Mouse (Mus musculus) ES-E14 (cell line): ENCODE measurements around the gene Gm10134. TPM values are rescaled to one million over a fixed set of nuclear protein-coding genes. Genes with fewer than 3 reads are reported as not detected.
"Not testable (repeated sequence)": the region's sequence is repeated elsewhere in the genome, so short reads cannot be mapped to it uniquely, and the experiment has no call there.

ENCODE experiments used
- DNase-seq: peaks from one replicate; pipeline ENCODE4 v3.0.0-alpha.2; 2013; ENCODE audit warnings: low read depth, low spot score
- H3K27ac ChIP-seq: 2 replicates; pipeline ENCODE4 v1.5.1; 2012; ENCODE audit warnings: low read depth, mild to moderate bottlenecking, low read length, moderate library complexity, mixed read lengths; ENCODE audit not compliant: poor library complexity, insufficient read depth, severe bottlenecking
- H3K36me3 ChIP-seq: 2 replicates; pipeline ENCODE4 v1.6.1; 2012; ENCODE audit warnings: mild to moderate bottlenecking, low read length, moderate library complexity, mixed read lengths; ENCODE audit not compliant: control insufficient read depth, poor library complexity, insufficient read depth, severe bottlenecking
- H3K4me1 ChIP-seq, 2 experiments: fragments of 150-350 bp in 1 of 2; sonication (generic) in 1 of 2; 2 replicates each; pipeline ENCODE4 v1.6.1; 2012; ENCODE audit warnings: low read length in 2 of 2, mild to moderate bottlenecking in 1 of 2, mixed read lengths in 1 of 2; ENCODE audit not compliant: control insufficient read depth in 2 of 2, insufficient read depth in 2 of 2, poor library complexity in 1 of 2
- H3K4me3 ChIP-seq, 2 experiments: fragments of 150-350 bp in 1 of 2; sonication (generic) in 1 of 2; 2 replicates each; pipeline ENCODE4 v1.5.1; 2012; ENCODE audit warnings: low read length in 2 of 2, low read depth in 1 of 2, mild to moderate bottlenecking in 1 of 2, mixed read lengths in 1 of 2; ENCODE audit not compliant: insufficient read depth in 1 of 2, poor library complexity in 1 of 2, severe bottlenecking in 1 of 2
- H3K9ac ChIP-seq: 2 replicates; pipeline ENCODE4 v1.6.1; 2012; ENCODE audit warnings: low read depth, mild to moderate bottlenecking, low read length, mixed read lengths; ENCODE audit not compliant: poor library complexity, insufficient read depth, severe bottlenecking
- H3K9me3 ChIP-seq: fragments of 150-350 bp; sonication (generic); 2 replicates; pipeline ENCODE4 v1.6.1; 2012; ENCODE audit warnings: low read depth, mild to moderate bottlenecking, low read length; ENCODE audit not compliant: control insufficient read depth, insufficient read depth
- CHD2 ChIP-seq: IDR thresholded peaks from 2 replicates; pipeline ENCODE4 v1.6.1; 2014; ENCODE audit warnings: mild to moderate bottlenecking, low read depth, low read length, inconsistent platforms
- HCFC1 ChIP-seq: IDR thresholded peaks from 2 replicates; pipeline ENCODE4 v1.6.1; 2012; ENCODE audit warnings: low read length, inconsistent platforms, borderline replicate concordance; ENCODE audit not compliant: insufficient read depth
- MAFK ChIP-seq: IDR thresholded peaks from 2 replicates; pipeline ENCODE4 v1.6.1; 2014; ENCODE audit warnings: mild to moderate bottlenecking, low read depth, low read length, inconsistent platforms; ENCODE audit not compliant: insufficient read depth
- ZC3H11A ChIP-seq: IDR thresholded peaks from 2 replicates; pipeline ENCODE4 v1.6.1; 2012; ENCODE audit warnings: low read depth, mild to moderate bottlenecking, inconsistent platforms, low read length, borderline replicate concordance
- ZNF384 ChIP-seq: IDR thresholded peaks from 2 replicates; pipeline ENCODE4 v1.6.1; 2012; ENCODE audit warnings: low read depth, low read length, inconsistent platforms
- in situ Hi-C, 2 experiments: fragments of 600-800 bp; cut with MboI; formaldehyde crosslinking; loops; one replicate each; pipeline ENCODE4 v1.15.1; 2025; ENCODE audit warnings: low sequenced_read_pairs in 2 of 2, inconsistent platforms in 1 of 2; ENCODE audit not compliant: unreplicated experiment in 2 of 2
- total RNA-seq: library from RNA; depleted of rRNA; stranded (reverse); fragments of 300-350 nt; gene quantifications from 2 replicates; pipeline ENCODE4 v1.2.3, GENCODE M21; 2012

Gm10134 gene
- total RNA-seq, 1 experiment = 0.80 TPM

GRCm38 (mm10) chr2:28498431-28498830, 7.5 kb upstream of the Gm10134 start:
- no peak overlapping the region for H3K4me3 ChIP-seq
- in situ Hi-C loops = no loop called here
- H3K9ac ChIP-seq = no peak overlapping the region
- no peak for TF ChIP-seq ZC3H11A
- TF ChIP-seq HCFC1 = no peak
- no peak for TF ChIP-seq MAFK
- no peak for TF ChIP-seq ZNF384
- no peak for TF ChIP-seq CHD2
- H3K4me1 ChIP-seq = peaks cover 0 to 3% of the 10 kb centered on the region in 2 experiments; a peak in 1 of 4 replicates
- H3K9me3 ChIP-seq = peaks cover 3% of the 10 kb centered on the region; the same call in 1 of the 2 replicates
- no peak for DNase-seq
- H3K36me3 ChIP-seq = no peaks in the 10 kb centered on the region
- no peak overlapping the region for H3K27ac ChIP-seq

- H3K9me3 ChIP-seq = no peaks in the 10 kb centered on the region
- H3K27ac ChIP-seq = no peak overlapping the region
- H3K4me1 ChIP-seq = peaks cover 4 to 14% of the 10 kb centered on the region in 2 experiments
- no peaks in the 10 kb centered on the region for H3K36me3 ChIP-seq
- DNase-seq = no peak
- H3K9ac ChIP-seq = no peak overlapping the region
- TF ChIP-seq ZC3H11A (no peak), HCFC1 (no peak), MAFK (no peak), CHD2 (no peak), ZNF384 (no peak)
- in situ Hi-C loops = no loop called here
- H3K4me3 ChIP-seq = no peak overlapping the region
Measured at GRCm38 (mm10) chr2:28502987-28503386, 2.9 kb upstream of the Gm10134 start.

DNA sequence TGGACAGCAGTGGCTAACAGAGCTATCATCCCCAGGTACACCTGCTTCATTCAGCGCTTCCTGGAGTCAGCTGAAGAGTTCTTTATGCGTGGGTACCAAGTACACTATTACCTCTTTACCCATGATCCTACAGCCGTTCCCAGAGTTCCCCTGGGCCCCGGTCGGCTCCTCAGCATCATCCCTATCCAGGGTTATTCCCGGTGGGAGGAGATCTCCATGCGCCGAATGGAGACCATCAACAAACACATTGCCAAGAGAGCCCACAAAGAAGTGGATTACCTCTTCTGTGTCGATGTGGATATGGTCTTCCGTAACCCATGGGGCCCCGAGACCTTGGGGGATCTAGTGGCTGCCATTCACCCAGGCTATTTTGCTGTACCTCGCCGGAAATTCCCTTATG, 1.2 kb upstream of the Gm10134 start:
- DNase-seq = no peak
- Histone ChIP-seq H3K4me1 (peaks cover 4 to 14% of the 10 kb centered on the region in 2 experiments), H3K9ac (peak overlapping the region; percentile 38; the same call in 1 of the 2 replicates), H3K27ac (peak overlapping the region; percentile 42), H3K4me3 (peak overlapping the region; percentile 40 to 43), H3K36me3 (no peaks in the 10 kb centered on the region), H3K9me3 (no peaks in the 10 kb centered on the region)
- in situ Hi-C loops = no loop called here
- no peak for TF ChIP-seq MAFK
- no peak for TF ChIP-seq CHD2
- no peak for TF ChIP-seq HCFC1
- no peak for TF ChIP-seq ZNF384
- TF ChIP-seq ZC3H11A = no peak

DNA sequence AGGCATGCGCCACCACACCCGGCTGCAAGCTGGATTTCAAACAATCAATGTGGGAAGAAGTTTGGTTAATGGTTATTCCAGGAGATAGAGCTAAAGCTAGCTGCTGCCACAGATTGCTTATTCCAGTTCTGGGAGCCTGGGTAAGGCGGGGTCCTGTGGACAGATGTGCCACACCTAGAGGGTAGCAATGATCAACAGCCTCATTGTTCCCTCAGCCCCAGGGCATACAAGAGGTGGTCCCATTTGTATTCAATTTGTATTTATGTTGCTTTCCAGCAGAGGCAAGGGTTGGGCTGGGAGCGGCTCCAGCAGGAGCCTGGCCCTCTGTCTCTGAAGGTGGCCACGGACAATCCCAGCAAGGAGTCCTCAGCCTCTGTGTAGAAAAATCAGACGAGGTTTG, 396 bp downstream of the Gm10134 start:
- no peak for DNase-seq
- in situ Hi-C loops = no loop called here
- Histone ChIP-seq H3K9me3 (no peaks in the 10 kb centered on the region), H3K4me3 (no peak overlapping the region), H3K9ac (no peak overlapping the region), H3K36me3 (no peaks in the 10 kb centered on the region), H3K4me1 (peaks cover 4 to 14% of the 10 kb centered on the region in 2 experiments), H3K27ac (peak overlapping the region; percentile 60; the same call in 1 of the 2 replicates)
- TF ChIP-seq MAFK (no peak), ZNF384 (no peak), ZC3H11A (no peak), HCFC1 (no peak), CHD2 (no peak)

DNA sequence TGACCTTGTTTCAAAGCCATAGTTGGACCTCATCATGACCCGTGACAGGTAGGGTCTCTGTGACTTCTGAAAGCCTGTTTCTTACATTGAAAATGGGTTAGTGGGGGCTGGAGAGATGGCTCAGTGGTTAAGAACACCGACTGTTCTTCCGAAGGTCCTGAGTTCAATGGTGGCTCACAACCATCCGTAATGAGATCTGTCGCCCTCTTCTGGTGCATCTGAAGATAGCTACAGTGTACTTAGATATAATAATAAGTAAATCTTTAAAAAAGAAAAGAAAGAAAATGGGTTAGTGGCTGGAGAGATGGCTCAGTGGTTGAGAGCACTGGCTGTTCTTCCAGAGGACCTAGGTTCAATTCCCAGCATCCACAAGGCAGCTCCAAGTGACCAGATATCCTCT, 5.7 kb downstream of the Gm10134 start:
- H3K36me3 ChIP-seq, H3K27ac ChIP-seq, DNase-seq, in situ Hi-C loops, H3K4me3 ChIP-seq, H3K9me3 ChIP-seq, H3K9ac ChIP-seq: not testable (repeated sequence)
- H3K4me1 ChIP-seq = peaks cover 3 to 13% of the 10 kb centered on the region in 2 experiments; a peak in 3 of 4 replicates
